Mouse (Mus musculus): ENCODE measurements around the gene Ddx19a.
"Not testable (repeated sequence)": the region's sequence is repeated elsewhere in the genome, so short reads cannot be mapped to it uniquely, and the experiment has no call there.

DNA sequence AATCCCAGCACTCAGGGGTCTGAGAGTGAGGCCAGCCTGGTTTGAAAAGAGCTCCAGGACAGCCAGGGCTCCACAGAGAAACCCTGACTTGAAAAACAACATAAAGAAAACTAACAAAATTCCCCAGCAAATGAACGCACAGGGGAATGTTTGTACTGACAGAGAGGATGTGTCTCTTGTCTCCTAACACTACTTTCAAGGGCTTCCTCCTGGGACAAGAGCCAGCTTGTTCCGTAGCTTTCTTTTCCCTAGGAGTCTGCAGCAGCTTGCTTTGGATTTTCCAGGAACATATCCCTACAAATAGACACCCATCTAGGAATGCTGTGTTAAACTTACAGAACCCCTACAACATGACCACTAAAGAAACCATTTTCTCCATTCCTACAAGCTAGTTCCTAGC lies 19.6 kb downstream of the Ddx19a start:
- TF ChIP-seq POLR2A (IDR thresholded peaks at IDR 0.05; ENCODE audit: borderline replicate concordance, insufficient read depth, low read length); CTCF (IDR thresholded peaks at IDR 0.05; ENCODE audit: borderline replicate concordance, insufficient read depth, low read depth, low read length): not testable (repeated sequence)

Data from cerebellum, adult 2 months (tissue).